Mouse (Mus musculus) CD4-positive naive resting alpha-beta T cell, adult 57 days (primary cell): ENCODE measurements around the gene Nkx2-9. TPM values are rescaled to one million over a fixed set of nuclear protein-coding genes. Genes with fewer than 3 reads are reported as not detected.

Experiments used
- total RNA-seq: library from RNA; stranded (reverse); gene quantifications from one replicate; pipeline ENCODE4 v1.2.4, GENCODE M21; 2023

Nkx2-9 gene
- total RNA-seq = not detected

GRCm38 (mm10) chr12:56612761-56613437 lies at the start of gene Nkx2-9:
Gene Nkx2-9 (minus strand): TSS chr12:56613284.

Other genes starting within 250 kb of the Nkx2-9 start
- not detected for gene Nkx2-1, start 76.4 kb downstream of the Nkx2-9 start, total RNA-seq
- not detected for gene Pax9, start 78.5 kb upstream of the Nkx2-9 start, total RNA-seq